Mouse (Mus musculus) liver, postnatal 0 days (tissue): ENCODE data around the gene Hsd3b7. TPM values are rescaled to one million over a fixed set of nuclear protein-coding genes. Genes with fewer than 3 reads are reported as not detected.

Source experiments
- ATAC-seq: fragments of 200-750 bp; cut with Nextera tagmentation; 2 replicates; pipeline ENCODE4 v1.8.0; 2017; ENCODE audit warnings: mild to moderate bottlenecking, moderate library complexity
- DNase-seq: peaks from one replicate; pipeline ENCODE4 v3.0.0-alpha.2; 2016
- H3K27ac ChIP-seq: fragments of 300-500 bp; sonication (generic); 2 replicates; pipeline ENCODE4 v1.5.1; 2014; ENCODE audit warnings: antibody characterized with exemption, moderate library complexity, mild to moderate bottlenecking, low read depth
- H3K27me3 ChIP-seq: fragments of 300-500 bp; sonication (generic); 2 replicates; pipeline ENCODE4 v1.6.1; 2014; ENCODE audit warnings: low read length, control low read depth, mixed read lengths; ENCODE audit not compliant: insufficient read depth
- H3K36me3 ChIP-seq: fragments of 300-500 bp; sonication (generic); replicated peaks from 2 replicates; pipeline ENCODE4 v1.6.1; 2014; ENCODE audit warnings: mild to moderate bottlenecking, control low read depth, low read length, moderate library complexity, mixed read lengths; ENCODE audit not compliant: insufficient read depth
- H3K4me1 ChIP-seq: fragments of 300-500 bp; sonication (generic); 2 replicates; pipeline ENCODE4 v1.6.1; 2014; ENCODE audit warnings: antibody characterized with exemption, mild to moderate bottlenecking, control low read depth; ENCODE audit not compliant: insufficient read depth
- H3K4me2 ChIP-seq: fragments of 300-500 bp; sonication (generic); 2 replicates; pipeline ENCODE4 v1.6.1; 2014; ENCODE audit warnings: low read depth, mild to moderate bottlenecking, low read length, moderate library complexity, mixed read lengths
- H3K4me3 ChIP-seq: fragments of 300-500 bp; sonication (generic); 2 replicates; pipeline ENCODE4 v1.5.1; 2014; ENCODE audit warnings: low read depth, low read length
- H3K9ac ChIP-seq: fragments of 300-500 bp; sonication (generic); replicated peaks from 2 replicates; pipeline ENCODE4 v1.6.1; 2014; ENCODE audit warnings: mild to moderate bottlenecking, moderate library complexity
- H3K9me3 ChIP-seq: fragments of 300-500 bp; sonication (generic); 2 replicates; pipeline ENCODE4 v1.6.1; 2016; ENCODE audit warnings: mild to moderate bottlenecking, control low read depth, low read length, mixed read lengths
- CTCF ChIP-seq: sonication (generic); IDR thresholded peaks from 2 replicates; pipeline ENCODE4 v1.5.1; 2016; ENCODE audit warnings: antibody characterized with exemption, low read depth
- EP300 ChIP-seq: IDR thresholded peaks from 2 replicates; pipeline ENCODE4 v1.6.1; 2016; ENCODE audit warnings: antibody characterized with exemption, low read depth, mild to moderate bottlenecking
- WGBS: fragments of 180-500 bp; shearing (Covaris S2); extraction: QIAGEN DNeasy Blood & Tissue Kit; methylation state at CpG from one replicate; pipeline ENCODE4 v1.1.7; 2014; ENCODE audit not compliant: insufficient replicate concordance; 5-methylcytosine and 5-hydroxymethylcytosine counted together
- polyA plus RNA-seq: library from polyadenylated mRNA; unstranded; fragments of >200 nt; fragmentation: Nextera tagmentation; extraction: Ambion mirVana; gene quantifications from 2 replicates; pipeline ENCODE4 v1.2.1, GENCODE M21; 2015

Gene Hsd3b7
- polyA plus RNA-seq, 1 experiment from 2014 or later = 224 TPM

DNA sequence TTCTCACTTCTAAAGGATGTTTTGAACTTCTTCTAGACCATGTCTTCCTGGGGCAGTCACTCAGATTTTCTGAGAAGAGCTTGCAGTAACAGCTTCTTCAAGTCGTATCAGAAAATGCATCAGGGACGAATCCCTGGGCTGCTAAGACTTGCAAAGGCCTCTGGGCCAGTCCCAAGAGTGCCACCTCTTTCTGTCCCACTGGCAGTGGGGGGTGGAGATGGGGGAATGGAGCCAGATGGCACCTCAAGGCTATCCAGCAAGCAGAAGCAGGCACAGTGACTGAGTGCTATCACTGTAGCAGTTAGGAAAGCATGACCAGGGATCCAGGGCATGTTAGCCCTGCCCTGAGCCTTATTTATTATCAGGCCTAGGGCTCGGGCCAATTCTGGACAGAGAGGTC, 11.9 kb downstream of the Hsd3b7 start:
- ATAC-seq = no peak
- no peak for TF ChIP-seq EP300
- no peak for TF ChIP-seq CTCF
- Histone ChIP-seq H3K36me3 (no peaks in the 10 kb centered on the region), H3K9ac (no peak overlapping the region), H3K4me2 (no peak overlapping the region), H3K27me3 (no peaks in the 10 kb centered on the region), H3K4me3 (no peak overlapping the region), H3K9me3 (no peaks in the 10 kb centered on the region), H3K4me1 (peaks cover 29% of the 10 kb centered on the region), H3K27ac (no peak overlapping the region)
- no peak for DNase-seq
- WGBS = 64% methylated on average over 3 of the region's 3 CpGs

DNA sequence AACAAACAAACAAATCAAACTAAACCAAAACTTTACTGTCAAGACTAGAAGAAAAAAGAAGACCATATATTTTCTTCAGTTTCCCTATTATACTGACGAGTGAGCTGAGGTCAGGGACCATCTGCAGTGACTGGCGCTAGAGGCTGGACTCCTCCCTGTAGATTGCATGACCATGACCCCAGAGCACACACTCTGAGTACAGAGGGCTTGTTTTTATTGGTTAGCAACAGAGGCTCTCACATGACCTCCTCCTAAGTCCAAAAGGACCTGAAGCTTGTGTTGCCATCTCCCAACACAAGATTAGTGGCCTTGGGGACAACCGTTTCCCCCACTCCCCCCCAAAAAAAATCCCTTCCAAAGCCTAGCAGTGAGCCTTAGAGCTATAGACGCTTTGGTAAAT, 13.4 kb downstream of the Hsd3b7 start:
- Histone ChIP-seq H3K4me1 (peaks cover 21% of the 10 kb centered on the region), H3K9ac (peak overlapping the region; percentile 53), H3K4me3 (no peak overlapping the region), H3K9me3 (no peaks in the 10 kb centered on the region), H3K27ac (peak overlapping the region; percentile 97), H3K4me2 (peak overlapping the region; percentile 50), H3K27me3 (no peaks in the 10 kb centered on the region), H3K36me3 (no peaks in the 10 kb centered on the region)
- TF ChIP-seq EP300 = peak; percentile 52
- TF ChIP-seq CTCF = no peak
- peak; percentile 75 for ATAC-seq
- 51% methylated on average over 4 of the region's 4 CpGs for WGBS
- DNase-seq = no peak

DNA sequence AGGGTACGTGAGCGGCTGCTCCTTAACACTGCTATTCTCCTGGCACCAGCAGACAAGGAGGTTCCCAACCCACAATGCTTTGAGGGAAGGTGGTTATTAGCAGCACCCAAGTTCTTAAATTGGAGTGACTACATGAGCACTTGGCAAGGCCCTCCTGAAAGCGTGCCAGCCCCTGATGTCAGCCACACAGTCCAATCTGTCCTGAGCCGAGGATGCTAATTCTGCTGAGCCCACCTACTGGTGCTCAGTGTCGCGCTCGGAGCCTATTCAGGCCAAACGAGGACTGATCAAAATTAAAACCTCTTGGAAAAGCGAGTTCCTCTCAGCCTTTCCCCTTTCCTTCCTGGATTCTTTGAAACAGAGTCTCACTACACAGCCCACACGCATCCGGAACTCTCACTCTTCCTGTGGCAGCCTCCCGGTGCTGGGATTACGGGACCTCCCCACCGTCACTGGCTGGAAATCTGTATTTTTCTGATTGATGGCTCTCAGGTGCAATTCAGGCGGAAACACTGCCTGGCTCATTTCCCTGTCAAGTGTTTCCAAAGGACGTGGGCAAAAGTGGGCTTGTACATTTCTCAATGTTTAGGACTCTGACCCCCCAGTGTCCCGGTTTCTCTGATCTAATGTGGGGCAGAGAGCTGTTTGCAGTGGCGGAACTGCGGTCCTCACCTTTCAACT, 14.0 kb downstream of the Hsd3b7 start:
- ATAC-seq (peak; percentile 78), DNase-seq (peak; percentile 58)
- H3K27ac ChIP-seq = peak overlapping the region; percentile 97
- H3K4me2 ChIP-seq = peak overlapping the region; percentile 50
- H3K4me3 ChIP-seq = no peak overlapping the region
- TF ChIP-seq EP300 (peak; percentile 75), CTCF (no peak)
- peak overlapping the region; percentile 53 for H3K9ac ChIP-seq
- no peaks in the 10 kb centered on the region for H3K27me3 ChIP-seq
- 62% methylated on average over 19 of the region's 19 CpGs for WGBS
- no peaks in the 10 kb centered on the region for H3K9me3 ChIP-seq
- H3K4me1 ChIP-seq = peaks cover 19% of the 10 kb centered on the region
- no peaks in the 10 kb centered on the region for H3K36me3 ChIP-seq

DNA sequence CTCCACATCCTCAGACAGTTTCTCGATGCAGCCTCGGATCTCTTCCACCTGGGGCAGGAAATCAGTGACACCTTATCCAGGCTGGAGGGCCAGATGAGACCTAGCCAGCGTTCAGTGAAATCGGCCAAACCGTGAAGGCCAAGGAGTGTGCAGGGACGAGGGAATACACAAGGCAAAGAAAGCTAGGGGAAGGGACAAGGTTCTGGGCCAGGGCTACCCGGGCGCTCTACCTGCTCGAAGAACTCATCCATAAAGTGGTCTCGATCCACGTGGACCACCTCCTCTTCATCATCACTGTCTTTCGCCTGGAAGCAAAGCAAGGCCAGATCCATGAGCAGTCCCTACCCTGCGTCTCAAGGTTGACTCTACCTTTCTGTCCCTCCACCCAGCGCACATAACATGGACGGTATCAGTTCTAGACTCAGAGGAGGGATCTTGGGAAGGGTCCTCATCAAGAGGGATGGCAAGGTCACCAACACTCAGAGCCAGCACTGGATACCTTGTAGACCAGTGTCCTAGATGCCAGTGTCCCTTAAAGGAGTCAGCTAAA, 14.8 kb downstream of the Hsd3b7 start:
- peak overlapping the region; percentile 97 for H3K27ac ChIP-seq
- 75% methylated on average over 15 of the region's 15 CpGs for WGBS

DNA sequence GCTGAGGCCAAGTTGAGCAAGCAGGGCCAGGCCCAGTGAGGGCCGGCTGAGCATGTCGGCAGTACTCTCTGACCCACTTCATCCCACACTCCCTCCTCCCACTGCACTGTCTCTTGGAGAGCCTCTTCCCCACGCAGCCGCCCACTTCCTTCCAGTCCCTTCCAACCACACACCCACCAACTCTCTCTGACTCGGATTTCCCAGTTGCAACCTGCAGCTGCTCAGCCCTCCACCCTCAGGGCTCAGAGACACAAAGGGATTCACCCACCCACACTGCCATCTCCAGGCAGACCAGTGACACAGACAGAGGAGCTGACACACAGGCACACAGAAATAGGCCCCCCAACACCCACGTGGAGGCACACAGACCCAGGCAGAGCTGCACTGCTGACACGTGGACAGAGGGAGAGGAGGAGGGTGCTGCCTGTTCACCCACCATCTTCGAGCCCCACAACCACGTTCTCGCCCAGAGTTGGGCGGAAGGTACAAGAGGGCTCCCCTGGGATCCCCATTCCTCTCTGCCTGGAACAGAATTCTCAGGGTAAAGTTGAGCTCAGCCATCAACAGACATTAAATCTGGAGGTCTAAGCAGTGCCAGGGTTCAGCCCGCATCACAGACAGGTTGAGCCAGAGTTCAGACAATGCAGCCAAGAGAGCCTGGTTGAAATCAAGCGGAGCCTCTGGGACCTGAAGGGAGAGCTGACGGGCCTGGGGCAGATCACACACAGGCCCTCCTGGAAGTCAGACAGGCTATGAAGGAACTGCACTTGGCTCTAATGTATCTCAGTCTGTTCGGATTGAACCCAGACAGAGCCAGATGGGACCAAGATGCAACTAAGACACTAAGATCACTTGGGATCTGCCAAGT, 15.8 kb downstream of the Hsd3b7 start:
- TF ChIP-seq CTCF (peak; percentile 78), EP300 (no peak)
- Histone ChIP-seq H3K4me3 (no peak overlapping the region), H3K9ac (peak overlapping the region; percentile 41), H3K4me2 (peak overlapping the region; percentile 38), H3K4me1 (peaks cover 13% of the 10 kb centered on the region), H3K36me3 (no peaks in the 10 kb centered on the region), H3K27ac (peak overlapping the region; percentile 97), H3K27me3 (no peaks in the 10 kb centered on the region), H3K9me3 (no peaks in the 10 kb centered on the region)
- ATAC-seq = peak; percentile 51
- 40% methylated on average over 15 of the region's 15 CpGs for WGBS
- DNase-seq = peak; percentile 62

More for the DNA sequence above, 14.8 kb downstream of the Hsd3b7 start:
- peak overlapping the region; percentile 50 for H3K4me2 ChIP-seq
- H3K4me1 ChIP-seq = peaks cover 15% of the 10 kb centered on the region
- ATAC-seq = no peak
- TF ChIP-seq EP300 (no peak), CTCF (no peak)
- no peaks in the 10 kb centered on the region for H3K36me3 ChIP-seq
- H3K9ac ChIP-seq = peak overlapping the region; percentile 16; the same call in 1 of the 2 replicates
- no peak for DNase-seq
- no peak overlapping the region for H3K4me3 ChIP-seq
- no peaks in the 10 kb centered on the region for H3K27me3 ChIP-seq
- no peaks in the 10 kb centered on the region for H3K9me3 ChIP-seq

DNA sequence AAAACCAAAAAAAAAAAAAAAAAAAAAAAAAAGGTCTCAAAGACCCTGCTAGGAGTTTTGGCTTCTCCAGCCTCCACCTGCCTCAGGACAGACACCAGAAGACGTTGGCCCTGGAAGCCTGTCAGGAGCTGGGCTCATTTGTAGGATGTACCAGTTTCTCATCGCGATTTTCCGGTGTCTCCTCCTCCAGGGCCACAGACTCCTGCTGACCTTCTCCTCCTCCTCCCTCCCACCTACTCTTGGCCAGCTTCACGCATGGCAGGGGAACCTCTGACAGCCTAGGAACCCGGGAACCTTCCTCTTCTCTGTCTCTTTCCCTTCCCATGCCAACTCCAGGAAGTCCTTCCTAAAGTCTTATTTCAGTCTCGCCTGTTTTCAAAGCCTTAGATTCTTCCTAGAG, 16.6 kb downstream of the Hsd3b7 start:
- no peak overlapping the region for H3K9ac ChIP-seq
- no peaks in the 10 kb centered on the region for H3K27me3 ChIP-seq
- peaks cover 13% of the 10 kb centered on the region for H3K4me1 ChIP-seq
- no peak overlapping the region for H3K4me2 ChIP-seq
- no peak overlapping the region for H3K27ac ChIP-seq
- DNase-seq (no peak), ATAC-seq (no peak)
- TF ChIP-seq CTCF = no peak
- TF ChIP-seq EP300 = no peak
- H3K4me3 ChIP-seq = no peak overlapping the region
- H3K9me3 ChIP-seq = no peaks in the 10 kb centered on the region
- no peaks in the 10 kb centered on the region for H3K36me3 ChIP-seq
- 67% methylated on average over 7 of the region's 7 CpGs for WGBS
